Comparison of ENCODE assay signal across 19 mouse cellular contexts in the genomic region with DNA sequence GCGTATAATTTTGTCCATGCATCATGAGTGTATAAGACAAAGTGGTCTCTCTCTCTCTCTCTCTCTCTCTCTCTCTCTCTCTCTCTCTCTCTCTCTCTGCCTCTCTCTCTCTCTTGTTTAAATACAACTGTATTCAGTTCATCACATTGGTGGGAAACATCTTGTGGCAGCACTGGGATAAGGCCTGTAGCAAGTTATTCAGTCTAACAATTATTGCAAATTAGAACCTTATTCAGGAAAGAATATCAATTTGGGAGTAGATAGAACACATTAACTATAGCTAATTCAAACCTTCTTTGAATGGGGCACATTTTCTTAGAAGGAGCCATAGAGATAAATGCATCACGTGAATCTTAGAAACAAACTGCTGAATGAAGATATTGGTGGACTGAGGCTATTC.
DNase-seq lines count a peak whose midpoint lies in the region; ATAC-seq lines count a peak whose summit lies in the region.
"Had no signal": no experiment of that assay in that cellular context is flagged by ENCODE, and none has a peak within 500 bp of the region (broad histone marks: within the 10 kb centered on the region; RNA-seq: fewer than 3 reads in every experiment).

No protein-coding gene starts in this region.

- H3K27me3 ChIP-seq in midbrain, embryonic 11.5 days (ENCODE audit: control insufficient read depth, insufficient read depth, low read length), result no peaks in the 10 kb centered on the region
- no peaks in the 10 kb centered on the region for H3K27me3 ChIP-seq in midbrain, embryonic 10.5 days (ENCODE audit: low read depth, poor library complexity, severe bottlenecking)
- H3K27me3 ChIP-seq in hindbrain, embryonic 14.5 days (ENCODE audit: control insufficient read depth, insufficient read depth, low read length), result no peaks in the 10 kb centered on the region
- H3K27me3 ChIP-seq in midbrain, embryonic 16.5 days (ENCODE audit: control insufficient read depth, insufficient read depth, low read depth, low read length), result no peaks in the 10 kb centered on the region
- no peaks in the 10 kb centered on the region for H3K27me3 ChIP-seq in heart, embryonic 12.5 days (replicated peaks)
- H3K27me3 ChIP-seq: embryonic facial prominence, embryonic 12.5 days; heart, embryonic 13.5 days; limb, embryonic 13.5 days; liver, embryonic 15.5 days; megakaryocyte, embryonic 14.5 days had no signal

- H3K27ac ChIP-seq in midbrain, embryonic 11.5 days (ENCODE audit: low read depth, low read length), result no peak overlapping the region; the same call in 1 of the 2 replicates
- no peak overlapping the region; the same call in 1 of the 2 replicates for H3K27ac ChIP-seq in midbrain, embryonic 10.5 days (replicated peaks)
- peak overlapping the region; percentile 75 for H3K27ac ChIP-seq in hindbrain, embryonic 14.5 days
- H3K27ac ChIP-seq in midbrain, embryonic 16.5 days (ENCODE audit: low read length), result peak overlapping the region; percentile 41; the same call in 1 of the 2 replicates
- no peak overlapping the region for H3K27ac ChIP-seq in heart, embryonic 12.5 days (ENCODE audit: poor library complexity, severe bottlenecking)
- H3K27ac ChIP-seq: embryonic facial prominence, embryonic 12.5 days; heart, embryonic 13.5 days; limb, embryonic 13.5 days; liver, embryonic 15.5 days; stomach, postnatal 0 days had no signal

- 0 out of 2 replicates have a peak, but pooled peaks cover 4% of the 10 kb centered on the region for H3K4me1 ChIP-seq in midbrain, embryonic 11.5 days (ENCODE audit: control insufficient read depth, insufficient read depth, low read length)
- H3K4me1 ChIP-seq in midbrain, embryonic 10.5 days, result peaks cover 16% of the 10 kb centered on the region
- H3K4me1 ChIP-seq in hindbrain, embryonic 14.5 days (replicated peaks; ENCODE audit: control insufficient read depth, insufficient read depth, low read length), result no peaks in the 10 kb centered on the region
- H3K4me1 ChIP-seq in midbrain, embryonic 16.5 days (ENCODE audit: control insufficient read depth, insufficient read depth, low read length), result no peaks in the 10 kb centered on the region
- no peaks in the 10 kb centered on the region for H3K4me1 ChIP-seq in heart, embryonic 12.5 days (replicated peaks)
- H3K4me1 ChIP-seq: embryonic facial prominence, embryonic 12.5 days; heart, embryonic 13.5 days; limb, embryonic 13.5 days; liver, embryonic 15.5 days; megakaryocyte, embryonic 14.5 days had no signal

- no peaks in the 10 kb centered on the region for H3K36me3 ChIP-seq in midbrain, embryonic 11.5 days (ENCODE audit: control insufficient read depth, insufficient read depth, low read length)
- no peaks in the 10 kb centered on the region for H3K36me3 ChIP-seq in midbrain, embryonic 10.5 days
- H3K36me3 ChIP-seq in hindbrain, embryonic 14.5 days (replicated peaks; ENCODE audit: control insufficient read depth, insufficient read depth), result no peaks in the 10 kb centered on the region
- no peaks in the 10 kb centered on the region for H3K36me3 ChIP-seq in midbrain, embryonic 16.5 days (ENCODE audit: control insufficient read depth, insufficient read depth, low read length)
- H3K36me3 ChIP-seq in heart, embryonic 12.5 days, result no peaks in the 10 kb centered on the region
- H3K36me3 ChIP-seq: embryonic facial prominence, embryonic 12.5 days; heart, embryonic 13.5 days; limb, embryonic 13.5 days; liver, embryonic 15.5 days had no signal

- no peak for DNase-seq in midbrain, embryonic 11.5 days (ENCODE audit: low spot score, missing footprints)
- DNase-seq in midbrain, embryonic 10.5 days (ENCODE audit: low spot score), result no peak
- DNase-seq in hindbrain, embryonic 14.5 days (ENCODE audit: low spot score), result peak; percentile 28
- DNase-seq in MN1 (ENCODE audit: low spot score), result no peak
- no peak for DNase-seq in embryo, embryonic 10 days (ENCODE audit: low spot score)
- DNase-seq: adrenal gland, postnatal 14 days; B cell, adult 2 months; heart, postnatal 4 days; kidney, postnatal 14 days; thymus, postnatal 36 days had no signal

- no peak overlapping the region for H3K4me3 ChIP-seq in midbrain, embryonic 11.5 days (ENCODE audit: low read depth, low read length)
- no peak overlapping the region for H3K4me3 ChIP-seq in midbrain, embryonic 10.5 days
- H3K4me3 ChIP-seq in hindbrain, embryonic 14.5 days (replicated peaks; ENCODE audit: low read length), result no peak overlapping the region
- no peak overlapping the region for H3K4me3 ChIP-seq in midbrain, embryonic 16.5 days (ENCODE audit: low read depth, low read length)
- no peak overlapping the region for H3K4me3 ChIP-seq in heart, embryonic 12.5 days
- H3K4me3 ChIP-seq: embryonic facial prominence, embryonic 12.5 days; heart, embryonic 13.5 days; limb, embryonic 13.5 days; liver, embryonic 15.5 days; megakaryocyte, embryonic 14.5 days had no signal

- H3K9me3 ChIP-seq in midbrain, embryonic 11.5 days (ENCODE audit: control insufficient read depth, low read length), result no peaks in the 10 kb centered on the region
- no peaks in the 10 kb centered on the region for H3K9me3 ChIP-seq in midbrain, embryonic 10.5 days (replicated peaks)
- no peaks in the 10 kb centered on the region for H3K9me3 ChIP-seq in hindbrain, embryonic 14.5 days (ENCODE audit: control insufficient read depth, low read length)
- no peaks in the 10 kb centered on the region for H3K9me3 ChIP-seq in midbrain, embryonic 16.5 days (replicated peaks; ENCODE audit: control insufficient read depth, low read length, poor library complexity, severe bottlenecking)
- no peaks in the 10 kb centered on the region for H3K9me3 ChIP-seq in heart, embryonic 12.5 days (replicated peaks)
- H3K9me3 ChIP-seq: embryonic facial prominence, embryonic 12.5 days; heart, embryonic 13.5 days; limb, embryonic 13.5 days; liver, embryonic 15.5 days; megakaryocyte, embryonic 14.5 days had no signal

- no peak overlapping the region for H3K4me2 ChIP-seq in midbrain, embryonic 11.5 days
- no peak overlapping the region for H3K4me2 ChIP-seq in hindbrain, embryonic 14.5 days (replicated peaks)
- H3K4me2 ChIP-seq in midbrain, embryonic 16.5 days (ENCODE audit: low read length), result no peak overlapping the region
- no peak overlapping the region for H3K4me2 ChIP-seq in heart, embryonic 12.5 days
- H3K4me2 ChIP-seq: embryonic facial prominence, embryonic 12.5 days; heart, embryonic 13.5 days; limb, embryonic 13.5 days; liver, embryonic 15.5 days had no signal

- peak; percentile 34 for ATAC-seq in midbrain, embryonic 11.5 days (ENCODE audit: low FRiP score)
- peak; percentile 55; the same call in 1 of the 2 replicates for ATAC-seq in hindbrain, embryonic 14.5 days (ENCODE audit: low FRiP score)
- ATAC-seq in midbrain, embryonic 16.5 days, result peak; percentile 33
- ATAC-seq in heart, embryonic 12.5 days (ENCODE audit: insufficient number of reproducible peaks, low FRiP score), result no peak
- ATAC-seq: intestine, postnatal 0 days had no signal

- H3K9ac ChIP-seq in midbrain, embryonic 11.5 days (ENCODE audit: low read length), result no peak overlapping the region
- no peak overlapping the region for H3K9ac ChIP-seq in hindbrain, embryonic 14.5 days
- H3K9ac ChIP-seq in midbrain, embryonic 16.5 days (ENCODE audit: low read depth, low read length), result no peak overlapping the region
- no peak overlapping the region for H3K9ac ChIP-seq in heart, embryonic 12.5 days
- H3K9ac ChIP-seq: embryonic facial prominence, embryonic 12.5 days; heart, embryonic 13.5 days; limb, embryonic 13.5 days; liver, embryonic 15.5 days had no signal

- WGBS in midbrain, embryonic 11.5 days, result 68% methylated on average over 2 of the region's 2 CpGs
- 82% methylated on average over 2 of the region's 2 CpGs for WGBS in midbrain, embryonic 10.5 days
- WGBS in hindbrain, embryonic 14.5 days, result 41% methylated on average over 2 of the region's 2 CpGs
- WGBS in midbrain, embryonic 16.5 days, result 28% methylated on average over 2 of the region's 2 CpGs
- 81% methylated on average over 2 of the region's 2 CpGs for WGBS in heart, embryonic 12.5 days

Comparison
In these comparisons a context has a peak if more than half of its experiments do, and no peak if none do; other contexts are left out.
1. H3K27ac ChIP-seq: peak in hindbrain, embryonic 14.5 days (single experiment) and midbrain, embryonic 16.5 days (single experiment); none in midbrain, embryonic 11.5 days (single experiment), midbrain, embryonic 10.5 days (single experiment) and heart, embryonic 12.5 days (single experiment).